Mouse (Mus musculus) intestine, postnatal 0 days (tissue): ENCODE results near the gene Allc. TPM values are rescaled to one million over a fixed set of nuclear protein-coding genes. Genes with fewer than 3 reads are reported as not detected.

Experiments used
- ATAC-seq: fragments of 200-750 bp; cut with Nextera tagmentation; 2 replicates; pipeline ENCODE4 v1.8.0; 2017; ENCODE audit warnings: mild to moderate bottlenecking, moderate TSS enrichment, moderate library complexity
- H3K27ac ChIP-seq: fragments of 300-500 bp; sonication (generic); 2 replicates; pipeline ENCODE4 v1.5.1; 2014; ENCODE audit warnings: mild to moderate bottlenecking, low read depth, low read length, moderate library complexity
- H3K27me3 ChIP-seq: fragments of 300-500 bp; sonication (generic); replicated peaks from 2 replicates; pipeline ENCODE4 v1.6.1; 2014; ENCODE audit warnings: low read length, mixed read lengths; ENCODE audit not compliant: control insufficient read depth, insufficient read depth
- H3K36me3 ChIP-seq: fragments of 300-500 bp; sonication (generic); 2 replicates; pipeline ENCODE4 v1.6.1; 2014; ENCODE audit warnings: mild to moderate bottlenecking, moderate library complexity; ENCODE audit not compliant: control insufficient read depth, insufficient read depth
- H3K4me1 ChIP-seq: fragments of 300-500 bp; sonication (generic); replicated peaks from 2 replicates; pipeline ENCODE4 v1.6.1; 2014; ENCODE audit warnings: antibody characterized with exemption, low read length, mixed read lengths; ENCODE audit not compliant: control insufficient read depth, insufficient read depth
- H3K4me2 ChIP-seq: fragments of 300-500 bp; sonication (generic); replicated peaks from 2 replicates; pipeline ENCODE4 v1.6.1; 2014; ENCODE audit warnings: low read depth, mild to moderate bottlenecking, moderate library complexity
- H3K4me3 ChIP-seq: fragments of 300-500 bp; sonication (generic); 2 replicates; pipeline ENCODE4 v1.5.1; 2014; ENCODE audit warnings: low read depth, low read length
- H3K9ac ChIP-seq: fragments of 300-500 bp; sonication (generic); 2 replicates; pipeline ENCODE4 v1.6.1; 2014; ENCODE audit warnings: mild to moderate bottlenecking, low read depth, low read length
- H3K9me3 ChIP-seq: fragments of 300-500 bp; sonication (generic); 2 replicates; pipeline ENCODE4 v1.6.1; 2016; ENCODE audit warnings: mixed run types; ENCODE audit not compliant: control insufficient read depth
- CTCF ChIP-seq: sonication (generic); IDR thresholded peaks from 2 replicates; pipeline ENCODE4 v1.5.1; 2016; ENCODE audit warnings: low read depth, mild to moderate bottlenecking, control low read depth, antibody characterized with exemption, moderate library complexity
- WGBS: fragments of 180-500 bp; shearing (Covaris S2); extraction: QIAGEN DNeasy Blood & Tissue Kit; methylation state at CpG from one replicate; pipeline ENCODE4 v1.1.7; 2014; 5-methylcytosine and 5-hydroxymethylcytosine counted together
- polyA plus RNA-seq: library from polyadenylated mRNA; unstranded; fragments of >200 nt; fragmentation: Nextera tagmentation; extraction: Ambion mirVana; gene quantifications from 2 replicates; pipeline ENCODE4 v1.2.1, GENCODE M21; 2015

Allc gene
- polyA plus RNA-seq, 1 experiment from 2014 or later, result not detected

GRCm38 (mm10) chr12:28572241-28572640, 10.1 kb downstream of the Allc start:
- 67% methylated on average over 2 of the region's 2 CpGs for WGBS
- Histone ChIP-seq H3K27me3 (no peaks in the 10 kb centered on the region), H3K4me2 (no peak overlapping the region), H3K27ac (no peak overlapping the region), H3K36me3 (no peaks in the 10 kb centered on the region), H3K9ac (no peak overlapping the region), H3K9me3 (no peaks in the 10 kb centered on the region), H3K4me1 (no peaks in the 10 kb centered on the region), H3K4me3 (no peak overlapping the region)
- ATAC-seq, result no peak
- no peak for TF ChIP-seq CTCF

GRCm38 (mm10) chr12:28552299-28552698, 30.0 kb downstream of the Allc start, which contains the start of gene Dcdc2c:
TSS of gene Dcdc2c (minus strand) at chr12:28552399.
- Histone ChIP-seq H3K4me2 (no peak within 1 kb of the TSS), H3K27ac (no peak within 1 kb of the TSS), H3K27me3 (no peaks in the 10 kb centered on the region), H3K4me3 (no peak within 1 kb of the TSS), H3K9me3 (no peaks in the 10 kb centered on the region), H3K36me3 (no peaks in the 10 kb centered on the region), H3K4me1 (no peaks in the 10 kb centered on the region), H3K9ac (no peak within 1 kb of the TSS)
- no peak for ATAC-seq
- no peak for TF ChIP-seq CTCF
- WGBS, result 63% methylated on average over 15 of the region's 15 CpGs

- H3K27me3 ChIP-seq, result no peaks in the 10 kb centered on the region
- no peak overlapping the region for H3K4me2 ChIP-seq
- no peaks in the 10 kb centered on the region for H3K9me3 ChIP-seq
- no peaks in the 10 kb centered on the region for H3K36me3 ChIP-seq
- no peak for ATAC-seq
- TF ChIP-seq CTCF, result no peak
- H3K4me1 ChIP-seq, result no peaks in the 10 kb centered on the region
- H3K9ac ChIP-seq, result no peak overlapping the region
- no peak overlapping the region for H3K4me3 ChIP-seq
- H3K27ac ChIP-seq, result no peak overlapping the region
- 56% methylated on average over 18 of the region's 18 CpGs for WGBS
Measured at GRCm38 (mm10) chr12:28551775-28552174, 30.5 kb downstream of the Allc start.

- Histone ChIP-seq H3K27ac (no peak overlapping the region), H3K9ac (no peak overlapping the region), H3K4me1 (no peaks in the 10 kb centered on the region), H3K36me3 (no peaks in the 10 kb centered on the region), H3K9me3 (no peaks in the 10 kb centered on the region), H3K4me2 (no peak overlapping the region), H3K4me3 (no peak overlapping the region), H3K27me3 (no peaks in the 10 kb centered on the region)
- ATAC-seq, result no peak
- no peak for TF ChIP-seq CTCF
- 63% methylated on average over 4 of the region's 4 CpGs for WGBS
Measured at GRCm38 (mm10) chr12:28548887-28549286, 33.4 kb downstream of the Allc start.

GRCm38 (mm10) chr12:28514264-28514775, 68.0 kb downstream of the Allc start:
- no peak overlapping the region for H3K27ac ChIP-seq
- no peak for TF ChIP-seq CTCF
- ATAC-seq, result no peak
- WGBS, result 30% methylated on average over 1 of the region's 1 CpGs
- no peaks in the 10 kb centered on the region for H3K36me3 ChIP-seq
- H3K9ac ChIP-seq, result no peak overlapping the region
- H3K4me1 ChIP-seq, result no peaks in the 10 kb centered on the region
- H3K9me3 ChIP-seq, result no peaks in the 10 kb centered on the region
- no peak overlapping the region for H3K4me2 ChIP-seq
- no peaks in the 10 kb centered on the region for H3K27me3 ChIP-seq
- no peak overlapping the region for H3K4me3 ChIP-seq

GRCm38 (mm10) chr12:28509699-28510280, 72.5 kb downstream of the Allc start:
- Histone ChIP-seq H3K9me3 (no peaks in the 10 kb centered on the region), H3K36me3 (no peaks in the 10 kb centered on the region), H3K4me2 (no peak overlapping the region), H3K9ac (no peak overlapping the region), H3K4me1 (no peaks in the 10 kb centered on the region), H3K4me3 (no peak overlapping the region), H3K27me3 (no peaks in the 10 kb centered on the region), H3K27ac (no peak overlapping the region)
- WGBS, result 19% methylated on average over 5 of the region's 5 CpGs
- peak; percentile 63 for ATAC-seq
- TF ChIP-seq CTCF, result no peak

Other genes with a start within 250 kb of the Allc start
- not detected in 2 replicates for gene Dcdc2c, start 30.1 kb downstream of the Allc start, polyA plus RNA-seq
- gene Colec11, start 40.9 kb upstream of the Allc start, polyA plus RNA-seq, result 0.58 and 0.85 TPM in 2 replicates
- 486 and 504 TPM in 2 replicates for gene Rps7, start 53.4 kb upstream of the Allc start, polyA plus RNA-seq
- gene Rnaseh1, start 67.1 kb upstream of the Allc start, polyA plus RNA-seq, result 12.4 and 13.8 TPM in 2 replicates
- 85.9 TPM in 2 replicates for gene Adi1, start 92.7 kb upstream of the Allc start, polyA plus RNA-seq
- gene Trappc12, start 167.9 kb upstream of the Allc start, polyA plus RNA-seq, result 15.3 and 16.9 TPM in 2 replicates
- 23.0 and 23.3 TPM in 2 replicates for gene Eipr1, start 169.3 kb upstream of the Allc start, polyA plus RNA-seq